Mouse (Mus musculus): ENCODE measurements around the gene Ak9. TPM values are rescaled to one million over a fixed set of nuclear protein-coding genes. Genes with fewer than 3 reads are reported as not detected.
A peak's percentile ranks its signal among the peaks of the same experiment; 100 is the strongest.

The Ak9 gene
- total RNA-seq, 2 experiments from 2014 or later: 0.26 to 0.34 TPM

- intact Hi-C loops (cut with DNase I): no loop called here
- peak; percentile 21 for DNase-seq
Observed at GRCm38 (mm10) chr10:41449684-41450083, 145.9 kb downstream of the Ak9 start.

GRCm38 (mm10) chr10:41450137-41450670 lies 146.4 kb downstream of the Ak9 start, which contains the start of gene Zbtb24:
Gene Zbtb24, plus strand, starts transcription at chr10:41450383.
- DNase-seq: peak; percentile 95
- intact Hi-C loops (cut with DNase I): no loop called here

- DNase-seq: no peak
- intact Hi-C loops (cut with DNase I): no loop called here
Observed at GRCm38 (mm10) chr10:41450780-41451522, 147.2 kb downstream of the Ak9 start.

- intact Hi-C loops (cut with DNase I): no loop called here
- no peak for DNase-seq
Observed at GRCm38 (mm10) chr10:41451656-41452055, 147.9 kb downstream of the Ak9 start.

GRCm38 (mm10) chr10:41452791-41453190 lies 149.0 kb downstream of the Ak9 start:
- no peak for DNase-seq
- intact Hi-C loops (cut with DNase I): no loop called here

- no peak for DNase-seq
- intact Hi-C loops (cut with DNase I): no loop called here
Observed at GRCm38 (mm10) chr10:41459990-41460389, 156.2 kb downstream of the Ak9 start.

- intact Hi-C loops (cut with DNase I): no loop called here
- DNase-seq: no peak
Observed at GRCm38 (mm10) chr10:41460501-41460900, 156.7 kb downstream of the Ak9 start.

- no peak for DNase-seq
- intact Hi-C loops (cut with DNase I): no loop called here
Observed at GRCm38 (mm10) chr10:41461057-41461722, 157.4 kb downstream of the Ak9 start.

GRCm38 (mm10) chr10:41464401-41464955 lies 160.7 kb downstream of the Ak9 start:
- intact Hi-C loops (cut with DNase I): no loop called here
- DNase-seq: peak; percentile 60

GRCm38 (mm10) chr10:41467325-41467724 lies 163.5 kb downstream of the Ak9 start:
- no peak for DNase-seq
- intact Hi-C loops (cut with DNase I): no loop called here

GRCm38 (mm10) chr10:41470693-41471092 lies 166.9 kb downstream of the Ak9 start:
- intact Hi-C loops (cut with DNase I): no loop called here
- no peak for DNase-seq

GRCm38 (mm10) chr10:41472534-41472933 lies 168.8 kb downstream of the Ak9 start:
- intact Hi-C loops (cut with DNase I): no loop called here
- DNase-seq: no peak

- DNase-seq: no peak
- intact Hi-C loops (cut with DNase I): no loop called here
Observed at GRCm38 (mm10) chr10:41472962-41473481, 169.2 kb downstream of the Ak9 start.

- intact Hi-C loops (cut with DNase I): no loop called here
- no peak for DNase-seq
Observed at GRCm38 (mm10) chr10:41473782-41474468, 170.1 kb downstream of the Ak9 start.

- intact Hi-C loops (cut with DNase I): no loop called here
- no peak for DNase-seq
Observed at GRCm38 (mm10) chr10:41474981-41475391, 171.2 kb downstream of the Ak9 start.

- peak; percentile 62 for DNase-seq
- intact Hi-C loops (cut with DNase I): no loop called here
Observed at GRCm38 (mm10) chr10:41476171-41477017, 172.6 kb downstream of the Ak9 start, which contains the start of gene Mical1. Gene Mical1, plus strand, starts transcription at chr10:41476314.

- no peak for DNase-seq
- intact Hi-C loops (cut with DNase I): no loop called here
Observed at GRCm38 (mm10) chr10:41477018-41477277, 173.2 kb downstream of the Ak9 start.

GRCm38 (mm10) chr10:41477278-41478181 lies 173.8 kb downstream of the Ak9 start:
- DNase-seq: peak; percentile 71
- intact Hi-C loops (cut with DNase I): no loop called here

- intact Hi-C loops (cut with DNase I): no loop called here
- no peak for DNase-seq
Observed at GRCm38 (mm10) chr10:41479961-41480360, 176.2 kb downstream of the Ak9 start.
